Mouse (Mus musculus): ENCODE data around the gene Tmem191c. TPM values are rescaled to one million over a fixed set of nuclear protein-coding genes. Genes with fewer than 3 reads are reported as not detected.

Gene Tmem191c
- total RNA-seq, 4 experiments from 2014 or later: 9.3 to 30.7 (median 19.6) TPM

GRCm38 (mm10) chr16:17267937-17268336, 7.9 kb upstream of the Tmem191c start:
- DNase-seq: no peak

GRCm38 (mm10) chr16:17269872-17270271, 6.0 kb upstream of the Tmem191c start:
- no peak for DNase-seq

GRCm38 (mm10) chr16:17271124-17271523, 4.8 kb upstream of the Tmem191c start:
- DNase-seq: no peak

GRCm38 (mm10) chr16:17271856-17272255, 4.0 kb upstream of the Tmem191c start:
- no peak for DNase-seq

- peak; percentile 88 for DNase-seq
Observed at GRCm38 (mm10) chr16:17276164-17277151, 581 bp downstream of the Tmem191c start.

- peak; percentile 27 for DNase-seq
Observed at GRCm38 (mm10) chr16:17277342-17278211, 1.7 kb downstream of the Tmem191c start.

- DNase-seq: peak; percentile 55
Observed at GRCm38 (mm10) chr16:17280471-17280870, 4.6 kb downstream of the Tmem191c start.

- no peak for DNase-seq
Observed at GRCm38 (mm10) chr16:17283151-17283550, 7.3 kb downstream of the Tmem191c start.

GRCm38 (mm10) chr16:17287103-17287502, 11.2 kb downstream of the Tmem191c start:
- DNase-seq: no peak

GRCm38 (mm10) chr16:17291016-17291415, 15.1 kb downstream of the Tmem191c start:
- DNase-seq: no peak

- no peak for DNase-seq
Observed at GRCm38 (mm10) chr16:17292751-17293150, 16.9 kb downstream of the Tmem191c start.

GRCm38 (mm10) chr16:17300818-17301217, 24.9 kb downstream of the Tmem191c start:
- DNase-seq: no peak

- DNase-seq: peak; percentile 56
Observed at GRCm38 (mm10) chr16:17303521-17304245, 27.8 kb downstream of the Tmem191c start.

GRCm38 (mm10) chr16:17307461-17307860, 31.6 kb downstream of the Tmem191c start:
- DNase-seq: no peak

- DNase-seq: no peak
Observed at GRCm38 (mm10) chr16:17309036-17309435, 33.2 kb downstream of the Tmem191c start.

- no peak for DNase-seq
Observed at GRCm38 (mm10) chr16:17312531-17312930, 36.7 kb downstream of the Tmem191c start.

GRCm38 (mm10) chr16:17316554-17316953, 40.7 kb downstream of the Tmem191c start:
- DNase-seq: peak; percentile 28

GRCm38 (mm10) chr16:17321481-17321880, 45.6 kb downstream of the Tmem191c start:
- DNase-seq: no peak

GRCm38 (mm10) chr16:17324745-17325144, 48.9 kb downstream of the Tmem191c start:
- DNase-seq: no peak

GRCm38 (mm10) chr16:17326064-17326463, 50.2 kb downstream of the Tmem191c start:
- DNase-seq: no peak

GRCm38 (mm10) chr16:17329848-17330570, 54.1 kb downstream of the Tmem191c start:
- no peak for DNase-seq

GRCm38 (mm10) chr16:17331116-17331515, 55.2 kb downstream of the Tmem191c start, which contains the start of gene Serpind1:
Gene Serpind1, plus strand, starts transcription at chr16:17331371.
- no peak for DNase-seq

All from adrenal gland, adult 8-10 months (tissue).